Mouse (Mus musculus) CH12F3 (cell line): Measurements from ENCODE around the gene Tmc3.

Source experiments
- in situ Hi-C: fragments of 300-500 bp; cut with MboI; formaldehyde crosslinking; loops from 2 replicates; pipeline ENCODE4 v1.14.3; 2020; ENCODE audit warnings: low sequenced_read_pairs

Gene Tmc3

DNA sequence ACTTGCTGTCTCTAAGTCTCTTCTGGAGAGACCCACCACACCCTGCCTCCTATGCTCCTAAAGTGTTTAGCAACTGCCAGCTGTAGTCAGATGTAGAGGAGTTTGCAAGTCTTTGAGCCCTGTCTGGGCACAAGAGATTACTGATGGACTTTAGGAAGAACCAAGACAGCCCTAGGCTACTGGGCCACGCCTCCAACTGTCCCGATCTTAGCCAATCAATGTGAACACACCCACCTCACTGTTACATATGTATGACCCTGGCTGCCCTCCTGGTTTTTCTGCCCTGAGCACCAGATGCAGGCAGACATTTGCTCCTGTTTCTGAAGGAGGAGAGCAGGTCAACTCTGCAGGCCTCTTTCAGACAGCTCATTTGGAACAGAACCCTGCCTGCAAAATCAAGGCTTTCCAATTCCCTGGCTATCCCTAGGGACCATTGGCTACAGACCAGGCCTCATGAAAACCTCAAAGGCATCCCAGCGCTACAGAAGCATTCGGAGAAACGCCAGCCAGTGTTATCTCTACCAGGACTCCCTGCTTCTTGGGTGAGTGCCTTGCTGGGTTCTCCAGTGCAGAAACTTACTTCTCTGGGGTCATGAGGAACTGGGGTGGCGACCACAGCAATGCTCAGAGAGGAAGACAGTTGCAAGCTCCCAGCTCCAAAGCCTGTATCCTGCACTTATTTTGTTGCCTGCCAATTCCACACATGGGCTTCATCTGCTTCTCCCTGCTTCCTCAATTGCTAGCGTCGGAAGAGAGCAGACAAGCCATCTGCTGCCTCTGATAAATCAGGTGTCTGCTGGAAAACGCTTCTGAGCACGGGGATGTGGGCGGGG, at the start of gene Tmc3:
TSS of gene Tmc3 (plus strand) at position 289 of the 833 bp plus-strand sequence.
- in situ Hi-C loops: no loop called here

DNA sequence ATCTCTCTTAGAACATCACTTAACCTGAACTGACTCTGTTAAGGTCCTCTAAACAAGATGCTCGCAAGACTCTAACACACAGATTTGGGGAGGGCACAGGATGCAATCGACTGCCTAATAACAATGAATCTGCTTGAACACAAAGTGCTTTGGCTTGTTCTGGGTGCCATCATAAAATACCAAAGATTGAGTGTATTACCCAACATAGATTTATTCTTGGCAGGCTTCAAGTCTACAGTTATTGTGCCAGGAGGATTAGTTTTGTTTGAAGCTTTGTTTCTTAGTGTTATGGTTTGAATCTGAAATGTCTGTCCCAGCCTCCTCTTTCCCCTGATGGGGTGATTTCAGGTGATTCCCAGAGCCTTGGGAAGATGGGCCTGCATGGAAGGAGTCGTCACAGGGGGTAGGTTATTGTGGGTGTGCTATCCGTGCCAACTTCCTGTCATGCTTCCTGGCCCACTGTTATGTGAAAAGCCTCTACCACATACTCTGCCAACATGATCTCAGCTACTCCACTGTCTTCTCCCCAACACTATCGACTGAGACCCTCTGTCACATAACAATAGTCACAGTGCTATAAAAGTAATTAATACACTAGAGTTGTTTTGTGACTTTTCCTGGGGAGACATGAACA, 43.1 kb upstream of the Tmc3 start:
- in situ Hi-C loops: no loop called here

DNA sequence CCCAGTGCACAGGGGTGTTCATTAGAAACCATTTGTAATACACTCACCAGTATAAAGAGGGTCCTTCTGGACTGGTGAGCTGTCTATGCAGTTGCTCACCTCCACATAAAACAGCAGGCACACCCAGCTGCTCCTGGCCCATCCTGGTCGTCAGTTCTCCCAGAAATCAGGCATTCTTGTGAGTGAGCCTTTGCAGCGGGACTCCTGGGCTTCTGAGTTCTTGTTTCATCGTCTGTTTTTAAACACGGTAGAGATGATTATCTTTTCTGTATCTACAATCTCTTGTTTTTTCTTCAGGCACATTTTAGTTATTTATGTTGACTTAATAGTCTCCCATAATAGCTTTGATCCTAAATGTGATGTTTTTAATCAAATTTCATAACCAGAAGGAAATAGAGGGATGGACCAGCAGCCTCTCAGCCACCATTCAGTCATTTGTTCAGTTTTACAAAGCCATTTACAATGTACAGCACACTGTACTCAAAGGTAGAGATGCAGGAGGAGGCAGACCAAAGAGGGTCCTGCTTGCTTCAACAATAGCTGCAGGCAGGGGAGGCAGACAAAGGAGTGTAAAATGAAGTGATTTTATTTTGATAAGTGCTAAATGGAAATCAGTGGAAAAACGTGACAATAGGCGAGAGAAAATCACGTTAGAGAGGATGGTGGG, 35.9 kb upstream of the Tmc3 start:
- in situ Hi-C loops: no loop called here

GRCm38 (mm10) chr7:83549353-83549774, 35.4 kb upstream of the Tmc3 start:
- in situ Hi-C loops: no loop called here

DNA sequence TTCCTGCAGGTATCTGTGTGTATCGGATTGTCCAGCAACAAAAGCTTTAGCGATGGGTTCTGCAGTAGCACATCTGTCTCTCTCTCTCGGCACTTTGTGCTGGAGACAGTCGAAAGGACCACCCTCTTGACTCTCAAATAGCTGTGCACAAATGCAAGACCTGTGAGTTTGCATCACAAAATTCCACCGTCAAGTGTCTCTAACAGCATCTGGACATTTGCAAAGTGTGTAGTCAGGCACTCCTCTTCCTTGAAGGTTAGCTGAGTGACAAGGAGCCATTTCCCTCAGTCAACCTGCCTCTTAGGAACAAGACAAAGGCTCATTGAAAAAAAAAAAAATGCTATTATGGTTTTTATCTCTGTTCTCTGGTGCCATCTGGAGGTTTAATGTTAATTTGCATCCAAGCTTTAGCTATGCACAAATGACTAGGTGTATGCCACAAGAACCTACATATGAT, 34.7 kb upstream of the Tmc3 start:
- in situ Hi-C loops: loop anchor here (25.0 kb wide), 1 partner anchor 337 kb away; the partner anchor contains the start of genes Mesd and Tlnrd1

DNA sequence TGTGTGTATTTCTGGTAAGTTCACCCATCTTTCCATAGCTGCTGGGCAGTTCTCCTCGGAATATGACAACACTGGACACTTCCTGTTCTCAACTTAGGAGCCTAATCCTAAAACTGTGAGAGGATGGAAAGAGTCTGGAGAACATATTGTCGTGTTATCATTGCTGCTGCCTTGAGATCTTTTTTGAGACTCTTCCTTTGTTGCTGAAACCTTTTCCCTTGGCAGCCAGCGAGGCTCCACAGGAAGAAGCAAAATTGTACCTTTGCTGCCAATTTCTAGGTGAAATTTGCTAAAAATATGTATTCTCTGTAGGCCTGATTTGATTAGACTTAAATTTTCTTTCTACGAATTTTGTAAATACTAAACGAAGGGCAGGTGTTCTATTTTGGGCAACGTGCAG, 30.2 kb upstream of the Tmc3 start:
- in situ Hi-C loops: loop anchor here (25.0 kb wide), 1 partner anchor 333 kb away; the partner anchor contains the start of genes Mesd and Tlnrd1

- in situ Hi-C loops: loop anchor here (25.0 kb wide), 1 partner anchor 331 kb away; the partner anchor contains the start of genes Mesd and Tlnrd1
Observed at GRCm38 (mm10) chr7:83556488-83556887, 28.2 kb upstream of the Tmc3 start.

DNA sequence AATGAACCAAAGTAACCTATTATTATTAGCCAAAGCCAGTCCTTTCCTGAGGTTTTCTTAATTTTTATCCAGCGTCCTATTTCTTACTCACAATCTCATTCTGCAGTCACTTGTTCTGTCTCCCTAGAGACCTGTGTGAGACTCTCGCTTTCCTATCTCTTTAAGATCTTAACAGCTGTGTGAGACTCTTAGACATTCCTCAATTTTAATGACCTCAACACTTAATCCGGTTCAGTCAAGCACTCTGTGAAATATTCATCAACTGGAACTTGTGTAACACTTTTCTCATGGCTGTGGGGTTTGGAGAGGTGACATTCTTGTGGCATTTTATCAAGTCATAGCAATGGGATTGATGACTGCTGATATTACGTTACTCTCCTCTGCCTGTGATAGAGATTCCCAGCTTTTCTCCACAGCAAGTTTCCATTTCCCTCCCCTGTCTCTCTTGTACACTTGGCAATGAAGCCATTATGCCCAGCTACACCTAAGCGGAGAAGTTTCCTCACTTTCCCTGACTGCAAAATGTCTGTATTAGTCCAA, 25.9 kb upstream of the Tmc3 start:
- in situ Hi-C loops: loop anchor here (25.0 kb wide), 1 partner anchor 328 kb away; the partner anchor contains the start of genes Mesd and Tlnrd1

DNA sequence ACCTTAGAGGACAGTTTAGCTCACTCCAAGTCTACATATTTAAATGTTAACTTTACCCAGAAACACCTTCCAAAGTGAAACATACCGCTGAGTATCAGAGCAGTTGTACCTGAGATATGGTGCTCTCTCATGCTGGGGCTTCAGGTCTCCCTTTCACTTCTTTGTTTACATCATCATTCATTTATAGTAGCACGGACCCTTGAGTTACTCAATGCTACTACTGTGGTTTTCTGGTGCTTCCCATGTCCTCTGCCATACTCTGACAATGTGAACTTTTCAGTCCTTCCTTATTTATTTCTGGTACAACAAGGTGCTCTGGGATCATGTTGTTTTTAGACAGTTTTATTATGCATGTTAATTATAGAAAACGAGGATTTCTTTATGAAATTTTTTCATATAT, 25.2 kb upstream of the Tmc3 start:
- in situ Hi-C loops: loop anchor here (25.0 kb wide), 1 partner anchor 328 kb away; the partner anchor contains the start of genes Mesd and Tlnrd1

- in situ Hi-C loops: loop anchor here (10.0 to 25.0 kb wide), 3 partner anchors 73 to 325 kb away; partner anchors contain the start of genes Mesd, Stard5 and Tlnrd1
Observed at GRCm38 (mm10) chr7:83561849-83562248, 22.9 kb upstream of the Tmc3 start.

DNA sequence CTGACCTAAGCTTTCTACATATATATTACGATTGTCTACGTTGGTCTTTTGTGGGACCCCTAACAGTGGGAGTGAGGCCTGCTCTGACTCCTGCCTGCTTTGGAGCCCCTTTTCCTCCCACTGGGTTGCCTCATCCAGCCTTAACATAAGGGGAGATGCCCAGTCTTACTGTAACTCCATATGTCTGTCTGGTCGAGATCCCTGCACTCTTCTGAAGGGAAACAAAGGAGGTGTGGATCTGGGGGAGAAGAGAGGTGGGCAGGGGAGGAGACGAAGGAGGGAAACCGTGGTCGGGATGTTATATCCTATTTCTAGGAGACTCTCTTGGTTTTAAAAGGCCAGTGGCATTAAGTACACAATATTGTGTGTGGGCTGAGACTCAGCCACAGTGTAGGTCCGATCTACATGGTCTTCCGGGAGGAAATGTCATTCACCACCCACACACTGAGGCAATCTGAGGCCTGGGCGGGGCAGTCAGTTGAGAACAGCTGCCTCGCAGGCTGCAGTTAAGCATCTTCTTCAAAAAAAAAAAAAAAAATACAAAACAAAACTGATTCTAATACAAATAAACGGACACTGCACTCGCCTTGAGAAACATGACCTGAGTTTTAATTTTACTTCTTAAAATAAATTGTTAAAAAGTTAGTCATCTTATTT, 20.0 kb upstream of the Tmc3 start:
- in situ Hi-C loops: loop anchor here (10.0 to 25.0 kb wide), 3 partner anchors 70 to 323 kb away; partner anchors contain the start of genes Mesd, Stard5 and Tlnrd1

- in situ Hi-C loops: loop anchor here (10.0 to 25.0 kb wide), 3 partner anchors 69 to 321 kb away; partner anchors contain the start of genes Mesd, Stard5 and Tlnrd1
Observed at GRCm38 (mm10) chr7:83565976-83566375, 18.8 kb upstream of the Tmc3 start.

GRCm38 (mm10) chr7:83567841-83568500, 16.8 kb upstream of the Tmc3 start:
- in situ Hi-C loops: loop anchor here (10.0 to 25.0 kb wide), 3 partner anchors 67 to 319 kb away; partner anchors contain the start of genes Mesd, Stard5 and Tlnrd1

GRCm38 (mm10) chr7:83568815-83569214, 15.9 kb upstream of the Tmc3 start:
- in situ Hi-C loops: loop anchor here (10.0 to 25.0 kb wide), 3 partner anchors 66 to 318 kb away; partner anchors contain the start of genes Mesd, Stard5 and Tlnrd1

- in situ Hi-C loops: loop anchor here (10.0 to 25.0 kb wide), 3 partner anchors 65 to 318 kb away; partner anchors contain the start of genes Mesd, Stard5 and Tlnrd1
Observed at GRCm38 (mm10) chr7:83569436-83569835, 15.3 kb upstream of the Tmc3 start.

DNA sequence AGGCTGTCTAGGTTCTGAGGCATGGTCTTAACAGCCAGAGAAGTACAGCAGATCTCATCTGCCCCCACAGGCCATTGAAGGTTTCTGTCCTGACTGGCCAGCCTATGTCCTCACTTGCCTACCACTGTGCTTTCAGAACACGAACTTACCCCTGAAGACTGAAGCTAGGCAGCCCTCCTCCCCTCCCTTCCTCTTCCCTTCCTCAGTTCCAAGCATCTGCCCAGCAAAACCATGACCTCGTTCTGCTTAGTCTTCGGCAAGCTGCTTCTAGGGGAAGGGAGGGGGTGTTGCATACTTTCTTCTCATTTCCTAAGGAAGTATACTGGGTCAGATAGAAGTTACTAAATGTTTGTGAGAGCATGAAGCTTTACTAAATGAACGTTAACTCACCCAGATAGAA, 13.7 kb upstream of the Tmc3 start:
- in situ Hi-C loops: loop anchor here (10.0 to 25.0 kb wide), 2 partner anchors 224 to 316 kb away; partner anchors contain the start of genes Cfap161, Mesd and Tlnrd1

DNA sequence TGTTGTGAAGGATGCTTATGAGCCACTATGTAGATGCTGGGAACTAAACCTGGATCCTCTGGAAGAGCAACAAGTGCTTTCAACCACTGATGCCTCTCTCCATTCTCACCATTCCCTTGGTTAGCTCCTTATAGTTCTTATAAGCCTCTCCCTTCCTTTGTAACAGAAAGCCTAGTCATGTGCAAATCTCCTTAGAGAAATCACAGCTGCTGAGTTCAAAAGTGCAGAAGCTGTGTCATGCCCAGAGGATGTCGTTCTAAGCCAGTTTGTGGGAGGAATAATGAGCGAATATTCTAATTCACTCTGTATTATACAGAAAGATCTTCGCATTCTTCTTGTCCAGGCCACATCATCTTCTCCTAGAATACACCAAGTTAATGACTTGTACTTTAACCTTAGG, 12.8 kb upstream of the Tmc3 start:
- in situ Hi-C loops: loop anchor here (10.0 to 25.0 kb wide), 2 partner anchors 223 to 315 kb away; partner anchors contain the start of genes Cfap161, Mesd and Tlnrd1

- in situ Hi-C loops: loop anchor here (10.0 to 25.0 kb wide), 2 partner anchors 222 to 315 kb away; partner anchors contain the start of genes Cfap161, Mesd and Tlnrd1
Observed at GRCm38 (mm10) chr7:83572451-83572850, 12.3 kb upstream of the Tmc3 start.

GRCm38 (mm10) chr7:83580946-83581345, 3.8 kb upstream of the Tmc3 start:
- in situ Hi-C loops: no loop called here
